Comparison of ENCODE assay signal across 8 mouse cellular contexts in the genomic region with DNA sequence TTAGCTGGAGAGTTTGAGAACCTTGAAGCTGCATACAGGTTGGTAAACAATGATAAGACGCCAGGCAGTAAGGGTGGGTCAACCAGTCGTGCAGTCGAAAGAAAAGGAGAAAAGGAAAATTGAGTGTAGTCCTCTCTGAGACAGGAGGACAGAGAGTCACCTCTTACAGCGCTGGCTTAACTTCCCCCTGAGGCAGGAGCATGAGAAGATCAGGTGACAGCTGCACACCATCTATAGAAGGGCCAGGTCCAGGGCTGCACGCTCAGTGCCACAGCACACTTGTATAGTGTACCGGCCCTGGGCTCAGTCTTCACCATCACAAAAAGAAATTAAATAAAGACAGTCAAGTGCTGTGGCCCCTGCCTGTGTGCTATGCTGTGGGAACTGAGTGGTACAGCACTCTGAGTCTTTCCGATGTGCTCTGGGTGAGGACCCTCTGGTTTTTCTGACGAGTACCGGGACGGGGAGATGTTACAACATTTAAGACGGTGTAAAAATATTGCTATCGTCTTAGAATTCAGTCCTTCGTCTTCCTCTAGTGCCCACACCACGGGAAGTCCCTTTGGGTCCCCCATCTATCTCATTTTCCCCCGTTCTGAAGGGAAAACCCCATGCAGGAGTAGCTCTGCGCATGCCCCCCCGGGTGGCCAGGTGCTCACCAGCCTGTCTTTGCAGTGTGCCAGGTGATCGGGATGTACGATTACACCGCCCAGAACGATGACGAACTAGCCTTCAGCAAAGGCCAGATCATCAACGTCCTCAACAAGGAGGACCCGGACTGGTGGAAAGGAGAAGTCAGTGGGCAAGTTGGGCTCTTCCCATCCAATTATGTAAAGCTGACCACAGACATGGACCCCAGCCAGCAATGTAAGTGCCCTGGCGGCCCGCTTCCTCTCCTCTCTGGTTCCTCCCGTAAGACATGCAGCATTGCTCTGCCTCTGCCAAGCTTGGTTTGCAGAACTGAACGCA.
DNase-seq lines count a peak whose midpoint lies in the region; ATAC-seq and TF ChIP-seq lines count a peak whose summit lies in the region.

No protein-coding gene starts in this region.

- H3K4me3 ChIP-seq in kidney, adult 2 months (ENCODE audit: insufficient read depth, low read depth, low read length) = no peak overlapping the region
- no peak overlapping the region for H3K4me3 ChIP-seq in kidney, embryonic 16.5 days (ENCODE audit: low read length)
- H3K4me3 ChIP-seq in CH12.LX (replicated peaks in 1 of 3; ENCODE audit: low read depth in 2 of 3, low read length in 2 of 3, poor library complexity in 1 of 3) = peak overlapping the region; percentile 10 to 46 (median 46)
- H3K4me3 ChIP-seq in cerebellum, adult 2 months (replicated peaks; ENCODE audit: insufficient read depth, low read depth, low read length) = no peak overlapping the region

- TF ChIP-seq POLR2A in kidney, adult 2 months (IDR thresholded peaks at IDR 0.05; ENCODE audit: low read depth, low read length) = no peak
- peak; percentile 25; the same call in 1 of the 2 replicates for TF ChIP-seq POLR2A in CH12.LX (IDR thresholded peaks at IDR 0.05; ENCODE audit: low read depth, low read length)
- TF ChIP-seq POLR2A in cerebellum, adult 2 months (IDR thresholded peaks at IDR 0.05; ENCODE audit: borderline replicate concordance, insufficient read depth, low read length) = no peak

- no peaks in the 10 kb centered on the region for H3K9me3 ChIP-seq in kidney, embryonic 16.5 days (ENCODE audit: low read length)
- no peaks in the 10 kb centered on the region for H3K9me3 ChIP-seq in CH12.LX (replicated peaks; ENCODE audit: low read length)

- dilution Hi-C loops in CH12.LX (cut with MboI; ENCODE audit: extremely low pct_ligation_motif_present, extremely low pct_unique_long_range_greater_than_20kb, low sequenced_read_pairs) = no loop called here

- no peaks in the 10 kb centered on the region for H3K79me2 ChIP-seq in CH12.LX (replicated peaks; ENCODE audit: control insufficient read depth, extremely low read depth, insufficient read depth, poor library complexity, severe bottlenecking)

- no peaks in the 10 kb centered on the region for H3K36me3 ChIP-seq in kidney, adult 2 months (ENCODE audit: control insufficient read depth, insufficient read depth, low read length)
- peaks cover 19% of the 10 kb centered on the region for H3K36me3 ChIP-seq in kidney, embryonic 16.5 days (ENCODE audit: insufficient read depth, low read length)
- H3K36me3 ChIP-seq in CH12.LX (replicated peaks in 1 of 2; ENCODE audit: control insufficient read depth in 1 of 2, insufficient read depth in 1 of 2, low read length in 1 of 2) = peaks cover 20 to 38% of the 10 kb centered on the region in 2 experiments

- no peak for ATAC-seq in kidney, embryonic 16.5 days (ENCODE audit: low FRiP score, low TSS enrichment)

- DNase-seq in kidney, adult 2 months = peak; percentile 60
- peak; percentile 99 for DNase-seq in CH12.LX (ENCODE audit: extremely low read depth)
- peak; percentile 70 to 76 for DNase-seq in cerebellum, adult 2 months
- peak; percentile 46 to 64 for DNase-seq in kidney, postnatal 25 days
- peak; percentile 17 for DNase-seq in naive thymus-derived CD4-positive, alpha-beta T cell, adult 2 months (ENCODE audit: low read depth)
- DNase-seq in right cerebral cortex, postnatal 36 days (ENCODE audit: low spot score in 2 of 2) = no peak
- no peak for DNase-seq in testis, postnatal 14 days (ENCODE audit: low spot score)

- 0 out of 2 replicates have a peak, but pooled peaks cover 3% of the 10 kb centered on the region for H3K4me1 ChIP-seq in kidney, adult 2 months (ENCODE audit: control insufficient read depth, insufficient read depth, low read length)
- H3K4me1 ChIP-seq in kidney, embryonic 16.5 days (ENCODE audit: insufficient read depth, low read length) = no peaks in the 10 kb centered on the region
- peaks cover 49 to 81% of the 10 kb centered on the region in 2 experiments for H3K4me1 ChIP-seq in CH12.LX (ENCODE audit: control insufficient read depth in 1 of 2, insufficient read depth in 2 of 2)
- peaks cover 44% of the 10 kb centered on the region for H3K4me1 ChIP-seq in cerebellum, adult 2 months (ENCODE audit: control insufficient read depth, insufficient read depth, low read length)

- no peaks in the 10 kb centered on the region for H3K27me3 ChIP-seq in kidney, adult 2 months (replicated peaks; ENCODE audit: control insufficient read depth, insufficient read depth, low read length)
- H3K27me3 ChIP-seq in kidney, embryonic 16.5 days (ENCODE audit: insufficient read depth, low read length) = no peaks in the 10 kb centered on the region
- no peaks in the 10 kb centered on the region for H3K27me3 ChIP-seq in CH12.LX (replicated peaks)
- H3K27me3 ChIP-seq in cerebellum, adult 2 months (ENCODE audit: control insufficient read depth, insufficient read depth, low read length) = no peaks in the 10 kb centered on the region

- no peak overlapping the region for H3K4me2 ChIP-seq in kidney, embryonic 16.5 days (replicated peaks; ENCODE audit: low read depth, low read length)
- peak overlapping the region; percentile 72 for H3K4me2 ChIP-seq in CH12.LX (ENCODE audit: insufficient read depth, low read depth, poor library complexity, severe bottlenecking)

- in situ Hi-C loops in CH12.LX (cut with MboI; ENCODE audit: low pct_ligation_motif_present, low pct_unique_long_range_greater_than_20kb, low sequenced_read_pairs) = no loop called here

- no peak overlapping the region for H3K9ac ChIP-seq in kidney, embryonic 16.5 days (replicated peaks; ENCODE audit: low read length)
- H3K9ac ChIP-seq in CH12.LX (ENCODE audit: insufficient read depth, low read depth) = peak overlapping the region; percentile 51

- peak; percentile 77 for TF ChIP-seq EP300 in CH12.LX (IDR thresholded peaks at IDR 0.05; ENCODE audit: low read length)

- TF ChIP-seq CTCF in kidney, adult 2 months (conservative IDR thresholded peaks at IDR 0.05; ENCODE audit: insufficient read depth, insufficient read length, low read depth, low read length) = no peak
- no peak for TF ChIP-seq CTCF in CH12.LX (conservative IDR thresholded peaks at IDR 0.05 in 1 of 2, IDR thresholded peaks at IDR 0.05 in 1 of 2; ENCODE audit: low read depth in 2 of 2, low read length in 2 of 2)
- no peak for TF ChIP-seq CTCF in cerebellum, adult 2 months (IDR thresholded peaks at IDR 0.05; ENCODE audit: borderline replicate concordance, insufficient read depth, low read depth, low read length)

- 85% methylated on average over 28 of the region's 28 CpGs for WGBS in kidney, adult 2 months
- WGBS in kidney, embryonic 16.5 days = 90% methylated on average over 28 of the region's 28 CpGs
- 46% methylated on average over 28 of the region's 28 CpGs for WGBS in cerebellum, adult 2 months

- H3K27ac ChIP-seq in kidney, adult 2 months (ENCODE audit: insufficient read depth, low read depth, low read length) = no peak overlapping the region
- no peak overlapping the region for H3K27ac ChIP-seq in kidney, embryonic 16.5 days (ENCODE audit: low read length)
- peak overlapping the region; percentile 99 for H3K27ac ChIP-seq in CH12.LX (ENCODE audit: insufficient read depth, low read depth)
- peak overlapping the region; percentile 6 for H3K27ac ChIP-seq in cerebellum, adult 2 months (ENCODE audit: insufficient read depth, low read length)

- TF ChIP-seq RAD21 in CH12.LX (IDR thresholded peaks at IDR 0.05; ENCODE audit: low read depth, low read length) = peak; percentile 3; the same call in 1 of the 2 replicates

TF ChIP-seq in CH12.LX, 34 proteins besides CTCF, POLR2A, EP300 and RAD21 (continues in another document):
- TF ChIP-seq IRF4 (IDR thresholded peaks at IDR 0.05; ENCODE audit: low read depth, low read length) = peak; percentile 73; the same call in 1 of the 2 replicates
- no peak; the same call in none of the 2 replicates for TF ChIP-seq SMC3 (IDR thresholded peaks at IDR 0.05; ENCODE audit: low read depth, low read length)
- TF ChIP-seq ELF1 (IDR thresholded peaks at IDR 0.05; ENCODE audit: low read depth, low read length) = no peak; the same call in 1 of the 2 replicates
- peak; percentile 97 for TF ChIP-seq CHD1 (IDR thresholded peaks at IDR 0.05; ENCODE audit: low read depth, low read length)
- no peak for TF ChIP-seq POLR2AphosphoS2 (IDR thresholded peaks at IDR 0.05; ENCODE audit: low read depth, low read length)
- no peak; the same call in 1 of the 2 replicates for TF ChIP-seq JUND (conservative IDR thresholded peaks at IDR 0.05; ENCODE audit: low read depth, low read length)
- TF ChIP-seq USF1 (IDR thresholded peaks at IDR 0.05; ENCODE audit: low read depth, low read length) = peak; percentile 21; the same call in 1 of the 2 replicates
- TF ChIP-seq BHLHE40 (IDR thresholded peaks at IDR 0.05; ENCODE audit: low read depth, low read length) = peak; percentile 92
- peak; percentile 60; the same call in 1 of the 2 replicates for TF ChIP-seq MYC (IDR thresholded peaks at IDR 0.05; ENCODE audit: low read depth, low read length)
- TF ChIP-seq TCF12 (IDR thresholded peaks at IDR 0.05; ENCODE audit: low read depth, low read length) = peak; percentile 97
- TF ChIP-seq ZMIZ1 (IDR thresholded peaks at IDR 0.05; ENCODE audit: low read depth, low read length) = no peak; the same call in 1 of the 2 replicates
- TF ChIP-seq MXI1 (IDR thresholded peaks at IDR 0.05; ENCODE audit: low read depth, low read length) = no peak
- peak; percentile 87 for TF ChIP-seq MEF2A (IDR thresholded peaks at IDR 0.05; ENCODE audit: borderline replicate concordance, low read depth, low read length)
- TF ChIP-seq SIN3A (IDR thresholded peaks at IDR 0.05; ENCODE audit: low read length) = no peak; the same call in 1 of the 2 replicates
- peak; percentile 56; the same call in 1 of the 2 replicates for TF ChIP-seq MAFK (IDR thresholded peaks at IDR 0.05; ENCODE audit: insufficient replicate concordance, low read length)
- 0 out of 2 replicates have a peak, but pooled peaks have one; percentile 52 for TF ChIP-seq TBP (conservative IDR thresholded peaks at IDR 0.05; ENCODE audit: low read depth, low read length)
- peak; percentile 46; the same call in 1 of the 2 replicates for TF ChIP-seq HCFC1 (IDR thresholded peaks at IDR 0.05; ENCODE audit: low read depth, low read length)
- TF ChIP-seq GABPA (IDR thresholded peaks at IDR 0.05; ENCODE audit: insufficient replicate concordance, low read depth, low read length) = no peak
- TF ChIP-seq E2F4 (IDR thresholded peaks at IDR 0.05; ENCODE audit: insufficient replicate concordance, low read depth, low read length) = no peak
- peak; percentile 77; the same call in 1 of the 2 replicates for TF ChIP-seq RCOR1 (conservative IDR thresholded peaks at IDR 0.05; ENCODE audit: low read depth, low read length)
- peak; percentile 97 for TF ChIP-seq ETS1 (conservative IDR thresholded peaks at IDR 0.05; ENCODE audit: low read depth, low read length)
- TF ChIP-seq KAT2A (IDR thresholded peaks at IDR 0.05; ENCODE audit: insufficient replicate concordance, low read length) = no peak
- no peak for TF ChIP-seq UBTF (IDR thresholded peaks at IDR 0.05; ENCODE audit: low read depth, low read length)
- TF ChIP-seq ZNF384 (IDR thresholded peaks at IDR 0.05; ENCODE audit: low read depth, low read length) = no peak

Comparison
In these comparisons a context has a peak if more than half of its experiments do, and no peak if none do; other contexts are left out.
1. DNase-seq: peak in kidney, adult 2 months (single experiment), CH12.LX (single experiment), cerebellum, adult 2 months (2 of 2), kidney, postnatal 25 days (2 of 2) and naive thymus-derived CD4-positive, alpha-beta T cell, adult 2 months (single experiment); none in right cerebral cortex, postnatal 36 days (0 of 2) and testis, postnatal 14 days (single experiment).
2. H3K27ac ChIP-seq: peak in CH12.LX (single experiment) and cerebellum, adult 2 months (single experiment); none in kidney, adult 2 months (single experiment) and kidney, embryonic 16.5 days (single experiment).
3. H3K4me3 ChIP-seq: peak in CH12.LX (3 of 3); none in kidney, adult 2 months (single experiment), kidney, embryonic 16.5 days (single experiment) and cerebellum, adult 2 months (single experiment).